Mouse (Mus musculus) liver, adult 2 months (tissue): ENCODE data around the gene Vav1.

Experiments
- CTCF ChIP-seq: fragments of 200-500 bp; IDR thresholded peaks from 2 replicates; pipeline ENCODE4 v1.5.1; 2011; ENCODE audit warnings: low read depth, low read length, control low read depth
- POLR2A ChIP-seq: fragments of 200-500 bp; IDR thresholded peaks from 2 replicates; pipeline ENCODE4 v1.6.1; 2011; ENCODE audit warnings: low read length, control low read depth; ENCODE audit not compliant: insufficient read depth; ENCODE audit errors: extremely low read depth

DNA sequence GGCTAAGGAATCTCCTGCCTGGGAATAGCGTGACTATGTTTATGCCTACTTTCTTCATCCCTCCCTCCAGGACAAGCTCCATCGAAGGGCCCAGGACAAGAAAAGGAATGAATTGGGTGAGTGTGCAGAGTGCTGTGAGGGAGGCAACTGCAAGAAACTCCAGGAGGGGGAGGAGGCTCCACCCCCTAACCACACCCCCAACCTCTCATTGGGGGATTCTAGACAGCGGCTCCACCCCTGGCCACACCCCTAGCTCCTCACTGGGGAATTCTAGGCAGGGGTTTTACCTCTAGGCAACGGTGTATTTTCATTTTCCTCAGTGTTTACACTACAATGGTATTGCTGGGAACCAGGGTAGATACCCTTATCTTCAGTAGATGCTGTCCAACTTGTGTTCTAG is 26.7 kb downstream of the Vav1 start:
- no peak for TF ChIP-seq CTCF
- no peak for TF ChIP-seq POLR2A
